Mouse (Mus musculus): ENCODE results near the gene Tjp3.
"Not testable (repeated sequence)": the region's sequence is repeated elsewhere in the genome, so short reads cannot be mapped to it uniquely, and the experiment has no call there.

DNA sequence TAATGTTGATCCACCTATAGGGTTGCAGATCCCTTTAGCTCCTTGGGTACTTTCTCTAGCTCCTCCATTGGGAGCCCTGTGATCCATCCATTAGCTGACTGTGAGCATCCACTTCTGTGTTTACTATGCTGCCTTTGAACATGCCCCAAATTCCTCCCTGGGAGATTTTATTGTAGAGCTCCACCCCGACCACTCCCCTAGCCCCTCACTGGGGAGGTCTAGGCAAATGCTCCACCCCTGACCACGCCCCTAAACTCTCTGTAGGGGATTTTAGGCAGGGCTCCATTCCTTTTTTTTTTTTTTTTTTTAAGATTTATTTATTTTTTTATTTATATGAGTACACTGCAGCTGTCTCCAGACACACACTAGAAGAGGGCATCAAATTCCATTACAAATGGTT is 67.7 kb downstream of the Tjp3 start:
- not testable (repeated sequence) for TF ChIP-seq HCFC1 (IDR thresholded peaks at IDR 0.05; ENCODE audit: borderline replicate concordance, insufficient read depth, low read length); ZC3H11A (IDR thresholded peaks at IDR 0.05; ENCODE audit: borderline replicate concordance, low read depth, low read length); CHD2 (IDR thresholded peaks at IDR 0.05; ENCODE audit: low read depth, low read length); MAFK (IDR thresholded peaks at IDR 0.05; ENCODE audit: insufficient read depth, low read depth, low read length); ZNF384 (IDR thresholded peaks at IDR 0.05; ENCODE audit: low read depth, low read length)
